Mouse (Mus musculus) mesoderm, embryonic 11.5 days (tissue): ENCODE measurements around the gene Snrpf.

Experiments
- DNase-seq: peaks from one replicate; pipeline ENCODE4 v3.0.0-alpha.2; 2012; ENCODE audit warnings: low read depth, low spot score

The Snrpf gene

GRCm38 (mm10) chr10:93589281-93589848 is at the start of gene Snrpf:
TSS of gene Snrpf (minus strand) at chr10:93589706.
- DNase-seq, result peak; percentile 98

GRCm38 (mm10) chr10:93635941-93636340 is 46.4 kb upstream of the Snrpf start:
- DNase-seq, result peak; percentile 44

DNA sequence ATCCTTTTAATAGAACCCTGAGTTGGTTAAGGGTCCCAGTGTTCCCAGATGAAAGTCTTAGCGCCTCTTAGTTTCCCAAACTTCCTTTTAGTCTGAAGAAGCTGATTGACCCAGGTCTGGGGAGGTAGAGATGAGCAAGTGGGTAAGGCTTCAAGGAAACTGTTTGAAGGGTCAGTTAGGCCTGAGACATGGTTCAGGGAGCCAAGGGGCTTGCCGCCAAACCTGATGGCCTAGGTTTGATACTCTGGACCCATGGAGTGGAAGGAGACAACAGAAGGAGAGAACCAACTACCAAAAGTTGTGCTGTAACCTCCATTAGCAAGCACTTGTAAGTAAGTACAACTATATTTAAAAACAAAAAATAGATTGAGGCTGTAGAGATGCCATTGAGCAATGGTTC is 44.5 kb upstream of the Snrpf start:
- DNase-seq, result no peak

DNA sequence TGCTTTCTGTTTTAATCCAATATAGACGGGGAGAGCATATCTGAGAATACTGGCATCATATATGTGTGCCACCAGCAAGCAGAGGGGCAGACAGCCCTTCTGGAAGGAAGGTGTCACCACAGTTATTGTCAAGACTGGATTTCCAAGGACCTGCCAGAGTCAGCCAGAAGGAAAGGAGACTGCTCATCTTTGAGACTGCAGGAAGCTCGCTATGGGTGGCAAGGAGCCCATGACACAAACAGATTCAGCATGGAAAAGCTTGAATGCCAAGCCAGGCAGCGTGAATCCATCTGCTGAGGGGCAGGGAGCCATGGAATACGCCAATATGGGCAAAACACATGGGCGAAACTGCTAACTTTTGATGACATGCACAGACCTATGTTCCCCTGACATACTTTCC is 44.1 kb upstream of the Snrpf start:
- no peak for DNase-seq

- no peak for DNase-seq
These were observed 42.6 kb upstream of the Snrpf start for GRCm38 (mm10) chr10:93632086-93632485.

DNA sequence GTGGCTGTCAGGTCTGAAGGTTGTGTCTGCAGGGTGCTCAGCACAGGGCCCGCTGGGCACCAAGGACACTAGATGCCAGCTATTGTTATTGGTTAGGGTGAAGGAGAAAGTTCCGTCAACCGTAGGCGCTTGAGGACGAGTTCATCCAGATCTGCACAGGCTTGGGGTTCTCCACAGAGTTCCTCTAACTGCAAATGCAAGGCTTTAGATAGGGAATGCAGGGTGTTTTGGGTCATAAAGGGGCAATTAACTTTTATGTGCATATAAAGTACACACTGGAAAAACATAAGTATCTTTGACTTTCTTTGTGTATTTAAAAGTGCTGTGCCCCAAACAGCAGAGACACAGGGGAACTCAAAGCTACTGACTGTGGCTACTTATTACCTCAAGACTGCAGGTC is 40.8 kb upstream of the Snrpf start:
- DNase-seq, result no peak

DNA sequence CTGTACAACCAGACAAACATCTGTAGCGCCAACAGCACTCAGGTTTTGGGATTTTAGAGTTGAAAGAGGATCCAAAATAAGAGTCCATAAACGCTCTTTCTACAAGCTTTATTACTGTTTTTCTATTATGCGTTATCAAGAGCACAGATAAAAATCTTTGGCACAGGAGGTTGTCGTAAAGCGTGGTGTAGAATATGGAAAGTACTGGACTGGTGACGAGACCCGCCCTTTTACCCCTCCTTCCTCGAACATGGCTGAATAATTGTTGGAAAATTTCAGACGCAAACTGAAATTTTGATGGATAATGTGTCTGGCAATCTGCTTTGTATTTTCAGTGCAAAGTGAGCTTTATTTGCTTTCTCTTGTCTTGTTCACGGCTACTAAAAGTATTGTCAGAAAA is 34.6 kb upstream of the Snrpf start:
- DNase-seq, result no peak

- no peak for DNase-seq
These were observed 34.2 kb upstream of the Snrpf start for GRCm38 (mm10) chr10:93623725-93624124.

- no peak for DNase-seq
These were observed 31.1 kb upstream of the Snrpf start for GRCm38 (mm10) chr10:93620438-93621179.

DNA sequence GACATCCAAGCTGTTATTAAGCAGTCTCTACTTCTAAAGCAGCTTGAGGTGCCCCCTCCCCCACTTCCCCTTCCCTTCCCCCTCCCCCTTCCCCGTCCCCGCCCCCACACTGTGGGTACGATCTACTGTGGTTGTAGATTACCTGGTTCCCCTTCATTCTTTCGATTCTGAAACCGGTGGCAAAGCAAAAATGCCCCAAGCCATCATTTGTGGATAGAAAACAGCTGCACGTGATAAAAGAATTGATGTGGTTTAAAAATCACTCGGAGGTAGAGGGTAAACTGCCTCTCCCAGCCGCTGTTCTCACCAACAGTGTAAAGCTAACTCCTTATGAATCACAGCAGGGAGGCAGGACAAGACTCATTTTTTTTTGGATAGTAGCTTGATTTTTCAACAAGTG is 25.3 kb upstream of the Snrpf start:
- no peak for DNase-seq

DNA sequence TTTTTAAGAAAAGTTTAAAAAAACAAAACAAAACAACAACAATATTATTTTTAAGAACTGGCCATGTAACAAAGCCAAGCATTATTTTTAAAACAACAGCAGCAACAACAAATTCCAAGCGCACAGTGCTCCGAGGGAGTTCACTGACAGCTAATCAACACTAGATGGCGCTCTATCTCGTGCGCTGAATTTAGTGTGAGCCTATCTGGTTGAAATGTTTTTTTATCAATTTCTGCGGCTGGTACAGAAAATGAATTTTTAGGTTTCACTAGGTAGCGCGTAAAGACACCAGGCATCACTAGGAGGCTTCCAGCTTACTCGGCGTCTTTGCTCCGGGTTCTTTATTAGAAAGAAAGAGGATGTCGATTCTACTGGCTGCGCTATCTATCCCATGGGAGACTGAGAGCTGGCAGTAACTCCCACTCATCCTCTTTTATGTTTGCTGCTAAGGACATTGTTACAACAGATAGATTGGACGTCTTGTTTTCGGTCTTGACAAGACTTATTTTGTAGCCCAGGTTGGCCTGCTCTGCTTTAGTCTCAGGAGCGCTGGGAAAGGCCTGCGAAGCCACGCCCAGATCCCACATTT is 22.0 kb upstream of the Snrpf start:
- no peak for DNase-seq

- DNase-seq, result no peak
These were observed 21.4 kb upstream of the Snrpf start for GRCm38 (mm10) chr10:93610896-93611295.

DNA sequence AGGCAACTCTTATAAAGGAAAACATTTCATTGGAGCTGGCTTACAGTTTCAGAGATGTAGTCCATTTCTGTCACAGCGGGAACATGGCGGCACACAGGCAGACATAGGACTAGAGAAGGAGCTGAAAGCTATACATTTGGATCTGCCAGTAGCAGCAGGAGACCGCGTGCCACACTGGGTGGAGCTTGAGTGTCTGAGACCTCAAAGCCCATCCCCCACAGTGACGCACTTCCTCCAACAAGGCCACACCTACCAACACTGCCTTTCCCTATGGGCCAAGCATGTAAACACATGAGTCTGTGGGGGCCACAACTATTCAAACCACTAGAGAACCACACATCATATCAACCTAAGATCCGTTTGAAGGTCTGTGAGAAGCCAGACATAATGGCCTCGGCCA is 19.7 kb upstream of the Snrpf start:
- no peak for DNase-seq

GRCm38 (mm10) chr10:93608051-93608450 is 18.5 kb upstream of the Snrpf start:
- peak; percentile 58 for DNase-seq

GRCm38 (mm10) chr10:93606326-93606725 is 16.8 kb upstream of the Snrpf start:
- DNase-seq, result no peak

GRCm38 (mm10) chr10:93603256-93603655 is 13.8 kb upstream of the Snrpf start:
- DNase-seq, result no peak

- no peak for DNase-seq
These were observed 12.8 kb upstream of the Snrpf start for GRCm38 (mm10) chr10:93602309-93602708.

DNA sequence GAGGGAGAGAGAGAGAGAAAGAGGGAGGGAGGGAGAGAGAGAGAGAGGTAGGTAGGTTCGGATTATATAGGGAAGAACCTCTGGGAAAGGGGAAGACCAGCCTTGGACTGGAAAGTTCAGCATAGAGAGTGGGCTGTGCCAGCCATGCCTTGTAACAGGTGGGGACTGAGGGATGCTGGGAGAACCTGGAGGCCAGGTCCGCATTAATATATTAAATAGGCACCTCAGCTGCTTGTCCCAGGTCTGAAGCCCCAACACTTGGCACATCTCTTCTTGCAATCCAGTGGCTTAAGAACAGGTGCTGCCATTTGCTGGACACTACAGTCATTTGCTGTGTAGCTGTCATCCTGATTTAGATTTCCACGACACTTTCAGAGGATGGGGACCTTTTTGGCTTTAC is 7.1 kb upstream of the Snrpf start:
- DNase-seq, result no peak

- DNase-seq, result no peak
These were observed 6.3 kb upstream of the Snrpf start for GRCm38 (mm10) chr10:93595831-93596230.

DNA sequence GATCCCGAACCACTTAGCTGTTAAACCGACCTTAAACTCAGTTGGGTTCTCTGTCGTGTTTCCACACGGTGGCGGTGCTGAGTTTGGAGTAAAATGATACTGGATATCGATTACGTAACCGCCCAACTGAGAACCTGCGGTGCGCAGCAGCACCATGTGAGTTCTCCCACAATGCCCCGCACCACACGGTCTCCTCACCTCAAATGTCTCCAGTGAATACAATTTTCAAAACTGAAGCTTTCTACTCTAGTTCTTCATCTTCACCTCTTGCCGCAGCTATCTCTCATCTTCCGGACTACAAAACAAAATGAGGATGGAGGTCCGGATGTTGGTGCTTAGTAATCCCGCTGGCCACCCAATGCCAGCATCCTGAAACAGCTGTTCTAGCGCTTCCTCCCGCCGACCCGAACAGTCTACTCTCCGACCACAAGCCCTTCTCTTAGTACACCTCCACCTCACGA is 4.5 kb upstream of the Snrpf start:
- DNase-seq, result peak; percentile 79

DNA sequence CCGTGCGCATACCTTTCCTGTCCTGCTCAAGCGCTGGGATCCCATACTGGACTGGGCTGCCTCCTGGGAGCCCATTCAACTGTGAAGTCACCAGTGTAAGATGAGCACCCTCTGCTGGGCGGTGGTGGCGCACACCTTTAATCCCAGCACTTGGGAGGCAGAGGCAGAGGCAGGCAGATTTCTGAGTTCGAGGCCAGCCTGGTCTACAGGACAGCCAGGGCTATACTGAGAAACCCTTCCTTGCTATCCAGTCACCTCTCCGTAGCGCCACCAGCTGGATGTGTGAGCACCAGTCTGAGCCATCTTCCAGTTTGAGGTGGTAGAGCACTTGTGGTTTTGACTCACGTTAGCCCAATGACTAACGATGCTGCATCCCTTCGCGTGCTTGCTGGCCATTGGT is 3.0 kb upstream of the Snrpf start:
- DNase-seq, result no peak

DNA sequence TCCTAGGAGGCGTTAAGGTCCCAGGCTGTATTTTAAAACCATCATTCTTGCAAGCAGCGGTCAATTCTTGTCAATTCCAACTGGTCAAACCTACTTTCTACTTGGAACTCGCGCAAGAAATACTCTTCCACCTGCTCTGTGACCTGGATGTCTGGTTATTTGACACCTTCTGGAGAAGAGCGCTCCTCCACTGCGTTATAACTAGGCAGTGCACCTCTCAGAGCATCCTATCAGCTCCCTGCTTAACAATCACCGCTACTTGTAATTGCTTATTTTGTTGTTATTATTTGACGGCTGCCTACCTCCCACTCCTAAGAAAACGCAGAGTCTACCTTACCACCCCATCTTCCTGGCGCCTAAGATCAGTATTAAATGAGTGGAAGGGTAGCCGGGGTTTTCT is 710 bp downstream of the Snrpf start:
- DNase-seq, result no peak

- peak; percentile 86 for DNase-seq
These were observed 12.1 kb downstream of the Snrpf start for GRCm38 (mm10) chr10:93577271-93577886.
